Mouse (Mus musculus): ENCODE measurements at regions not wholly inside any gene's neighbourhood (a gene's known extent, or its start where the extent isn't known, plus 50 kb on each side); places are given as distances from the start of the nearest gene placed in this dataset.

DNA sequence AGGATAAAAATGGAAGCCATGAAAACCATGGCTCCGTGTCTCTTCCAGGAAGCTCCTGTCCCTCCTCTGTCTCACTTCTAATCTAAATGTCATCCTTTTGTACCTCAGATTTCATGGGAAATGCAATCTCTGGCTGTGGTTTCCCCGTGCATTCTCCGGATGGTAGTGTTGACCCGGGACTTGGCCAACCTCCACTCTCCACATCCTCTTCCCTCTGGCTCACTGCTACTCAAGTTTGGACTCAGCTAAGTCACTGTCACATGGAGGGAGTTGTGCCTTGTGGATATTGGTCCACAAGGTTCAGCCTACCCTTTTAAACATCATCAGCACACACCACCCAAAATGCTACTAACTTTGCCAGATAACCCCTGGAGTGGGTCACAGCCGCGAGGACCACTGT is 226.4 kb downstream of the Irs2 start:
- H3K27me3 ChIP-seq = no peaks in the 10 kb centered on the region
- no peak for TF ChIP-seq CTCF (IDR thresholded peaks at IDR 0.05)
- CTCF ChIA-PET = no interaction called here
- no peak for ATAC-seq
- no peak for DNase-seq (ENCODE audit: low read depth, low spot score)
- POLR2A ChIA-PET = no interaction called here
- in situ Hi-C loops (cut with MboI; ENCODE audit: low pct_unique_long_range_greater_than_20kb) = no loop called here

DNA sequence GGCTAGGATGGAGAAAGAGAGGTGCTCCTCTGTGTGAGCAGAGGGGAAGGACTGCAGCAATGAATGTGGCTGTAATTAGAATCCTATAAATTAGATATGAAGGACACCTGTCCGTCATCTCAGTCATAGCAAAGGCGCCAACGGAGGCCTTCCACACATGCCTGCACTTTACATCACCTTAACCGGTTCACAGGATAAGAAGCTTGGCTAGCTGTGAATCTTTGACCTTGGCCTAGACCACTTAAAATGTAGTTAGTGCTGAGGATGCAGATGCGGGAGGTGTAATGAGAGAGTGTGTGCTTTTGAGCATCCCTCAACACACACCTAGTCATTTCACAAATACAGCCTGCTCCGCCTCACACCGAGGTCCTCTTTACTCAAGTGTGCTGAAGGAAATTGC is 228.6 kb downstream of the Irs2 start:
- DNase-seq (ENCODE audit: low read depth, low spot score) (no peak), ATAC-seq (no peak)
- ChIA-PET POLR2A (no interaction called here), CTCF (no interaction called here)
- in situ Hi-C loops (cut with MboI; ENCODE audit: low pct_unique_long_range_greater_than_20kb) = no loop called here
- no peaks in the 10 kb centered on the region for H3K27me3 ChIP-seq
- no peak for TF ChIP-seq CTCF (IDR thresholded peaks at IDR 0.05)

DNA sequence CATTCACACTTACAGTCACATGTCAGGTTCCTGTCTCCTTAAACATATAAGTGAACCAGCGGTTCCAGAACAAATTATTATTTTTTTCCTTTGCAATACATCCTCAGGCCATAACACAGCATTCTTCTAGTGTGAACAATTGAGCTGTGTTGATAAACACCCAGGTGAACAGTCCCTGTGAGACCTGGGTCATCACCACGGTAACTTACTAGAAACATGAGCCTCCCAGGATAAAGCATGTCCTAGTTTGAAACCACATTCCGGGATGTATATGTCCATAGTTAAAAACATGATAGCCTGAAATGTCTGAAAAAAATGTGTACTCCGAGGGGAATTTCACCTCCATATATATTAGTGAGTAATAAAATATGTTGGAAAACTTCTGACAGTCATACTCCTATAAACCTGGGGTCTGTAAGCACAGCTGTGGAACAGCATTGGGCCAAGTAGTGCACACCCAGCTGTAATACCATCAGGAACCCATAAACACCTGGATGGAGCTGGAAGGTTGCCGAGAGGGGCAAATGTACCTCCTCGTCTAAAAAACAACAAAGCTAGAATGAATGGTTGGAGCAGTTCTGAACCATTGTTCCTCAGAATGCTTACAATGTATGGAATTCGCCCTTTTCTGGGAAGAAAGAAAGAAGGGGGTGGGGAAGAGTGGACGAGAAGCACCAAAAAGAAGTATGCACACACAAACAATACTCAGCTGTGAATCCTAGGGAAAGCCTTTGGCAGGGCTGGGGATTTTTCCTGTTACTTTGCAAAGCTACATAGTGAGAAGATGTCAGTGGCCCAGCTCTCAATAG is 232.9 kb downstream of the Irs2 start:
- ChIA-PET CTCF (interaction anchor here (1.1 to 1.5 kb wide), 5 partner anchors 12 to 110 kb away, joined by 3 to 4 read pairs (median 3); no protein-coding TSS in a partner anchor), POLR2A (interaction anchor here (1.1 kb wide), 1 partner anchor 166 kb away, joined by 3 read pairs; no protein-coding TSS in a partner anchor)
- TF ChIP-seq CTCF (IDR thresholded peaks at IDR 0.05) = no peak
- H3K27me3 ChIP-seq = no peaks in the 10 kb centered on the region
- no peak for ATAC-seq
- DNase-seq (ENCODE audit: low read depth, low spot score) = no peak
- in situ Hi-C loops (cut with MboI; ENCODE audit: low pct_unique_long_range_greater_than_20kb) = no loop called here

DNA sequence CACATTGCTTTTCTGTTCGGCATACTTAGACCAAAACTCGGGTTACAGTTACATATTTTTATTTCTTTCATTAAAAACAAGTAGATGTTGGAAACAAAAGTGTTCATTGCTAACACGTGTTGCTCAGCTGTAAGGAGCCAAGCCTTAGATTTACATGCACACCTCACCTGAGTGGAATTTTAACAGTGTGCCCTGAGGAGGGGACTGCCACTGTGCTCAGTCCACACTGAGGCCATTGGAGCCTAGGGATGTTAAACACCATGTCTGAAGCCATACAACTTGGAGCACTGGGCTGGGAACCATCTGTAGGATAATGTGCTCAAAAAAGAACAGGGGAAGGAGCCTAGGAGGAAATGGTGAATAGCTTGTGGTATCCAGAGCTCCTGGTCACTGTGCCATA is 233.5 kb downstream of the Irs2 start:
- ChIA-PET POLR2A (no interaction called here), CTCF (interaction anchor here (1.3 to 1.5 kb wide), 2 partner anchors 15 to 38 kb away, joined by 3 to 4 read pairs; no protein-coding TSS in a partner anchor)
- no peak for TF ChIP-seq CTCF (IDR thresholded peaks at IDR 0.05)
- ATAC-seq = no peak
- no peaks in the 10 kb centered on the region for H3K27me3 ChIP-seq
- DNase-seq (ENCODE audit: low read depth, low spot score) = no peak
- in situ Hi-C loops (cut with MboI; ENCODE audit: low pct_unique_long_range_greater_than_20kb) = no loop called here

DNA sequence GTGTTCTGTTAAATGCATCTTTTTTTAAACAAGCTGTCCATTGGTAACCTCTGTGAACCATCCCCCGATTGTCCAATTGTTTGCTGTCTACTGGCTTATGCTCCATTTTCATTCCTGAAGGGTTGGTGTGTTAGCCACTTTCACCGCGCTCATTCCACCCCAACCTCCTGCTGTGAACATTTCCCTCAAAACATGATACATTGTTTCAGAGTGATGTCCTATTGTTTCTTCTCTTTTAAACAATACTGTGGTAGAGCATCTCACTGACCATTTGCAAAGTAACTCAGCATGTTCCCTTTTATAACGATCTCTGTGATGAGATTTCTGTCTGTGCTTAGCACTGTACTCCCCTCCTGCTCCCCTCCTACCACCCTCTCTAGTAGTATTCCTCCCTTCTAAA is 240.1 kb downstream of the Irs2 start:
- DNase-seq (ENCODE audit: low read depth, low spot score) (no peak), ATAC-seq (no peak)
- ChIA-PET CTCF (no interaction called here), POLR2A (interaction anchor here (0.7 kb wide), 1 partner anchor 109 kb away, joined by 3 read pairs; no protein-coding TSS in a partner anchor)
- in situ Hi-C loops (cut with MboI; ENCODE audit: low pct_unique_long_range_greater_than_20kb) = no loop called here
- no peaks in the 10 kb centered on the region for H3K27me3 ChIP-seq
- no peak for TF ChIP-seq CTCF (IDR thresholded peaks at IDR 0.05)

DNA sequence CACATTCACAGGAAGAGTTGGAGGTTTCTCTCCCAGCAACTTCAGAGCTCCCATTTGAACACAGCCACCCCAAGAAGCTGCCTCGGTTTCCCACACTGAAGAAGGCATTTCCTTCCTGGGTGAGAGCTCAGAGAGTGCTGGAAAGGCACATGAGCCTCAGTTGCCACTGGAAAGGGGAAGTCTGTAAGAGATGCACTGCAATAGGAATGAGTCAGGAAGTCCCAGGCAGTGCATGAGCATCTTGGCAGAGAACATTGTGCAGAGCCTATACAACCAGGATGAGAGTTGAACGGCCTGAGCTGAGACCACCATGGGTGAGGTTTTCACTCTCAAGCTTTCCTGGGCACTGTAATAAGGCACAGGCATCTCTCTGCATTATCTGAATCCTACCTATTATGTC is 244.4 kb downstream of the Irs2 start:
- in situ Hi-C loops (cut with MboI; ENCODE audit: low pct_unique_long_range_greater_than_20kb) = no loop called here
- POLR2A ChIA-PET = no interaction called here

DNA sequence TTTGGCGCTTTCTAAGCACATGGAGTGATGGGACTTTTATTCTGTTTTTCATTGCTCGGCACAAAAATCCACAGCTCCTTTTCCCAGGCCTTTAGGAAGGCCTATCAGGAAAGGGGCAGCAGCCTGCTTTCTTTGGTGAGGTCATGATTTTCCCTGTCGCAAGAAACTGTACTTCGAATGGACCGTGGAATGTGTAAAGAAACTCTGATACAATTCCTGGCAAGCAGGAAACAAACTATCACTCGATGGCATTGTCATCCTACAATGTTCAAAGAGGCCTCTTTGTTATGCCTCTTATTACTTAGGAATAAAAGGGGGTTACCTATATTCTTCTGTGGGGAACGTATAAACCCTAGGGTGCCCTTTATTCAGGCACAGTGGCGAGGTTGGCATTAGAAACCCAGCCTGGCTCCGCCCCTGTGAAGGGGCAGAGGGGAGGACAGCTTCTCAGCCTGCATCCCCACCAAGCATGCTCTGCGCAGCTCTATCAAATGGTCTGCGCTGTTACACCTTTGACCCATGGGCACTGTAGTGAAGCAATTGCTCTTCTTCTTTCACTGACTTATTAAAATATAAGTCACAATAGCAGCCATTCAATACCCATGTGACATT is 246.5 kb downstream of the Irs2 start:
- TF ChIP-seq CTCF (IDR thresholded peaks at IDR 0.05) = no peak
- ATAC-seq (no peak), DNase-seq (ENCODE audit: low read depth, low spot score) (no peak)
- in situ Hi-C loops (cut with MboI; ENCODE audit: low pct_unique_long_range_greater_than_20kb) = no loop called here
- ChIA-PET CTCF (no interaction called here), POLR2A (interaction anchor here (1.0 kb wide), 1 partner anchor 8 kb away, joined by 4 read pairs; no protein-coding TSS in a partner anchor)
- no peaks in the 10 kb centered on the region for H3K27me3 ChIP-seq

More for the DNA sequence above, 244.4 kb downstream of the Irs2 start:
- no peak for TF ChIP-seq CTCF (IDR thresholded peaks at IDR 0.05)
- CTCF ChIA-PET = no interaction called here
- no peaks in the 10 kb centered on the region for H3K27me3 ChIP-seq
- no peak for DNase-seq (ENCODE audit: low read depth, low spot score)
- no peak for ATAC-seq

DNA sequence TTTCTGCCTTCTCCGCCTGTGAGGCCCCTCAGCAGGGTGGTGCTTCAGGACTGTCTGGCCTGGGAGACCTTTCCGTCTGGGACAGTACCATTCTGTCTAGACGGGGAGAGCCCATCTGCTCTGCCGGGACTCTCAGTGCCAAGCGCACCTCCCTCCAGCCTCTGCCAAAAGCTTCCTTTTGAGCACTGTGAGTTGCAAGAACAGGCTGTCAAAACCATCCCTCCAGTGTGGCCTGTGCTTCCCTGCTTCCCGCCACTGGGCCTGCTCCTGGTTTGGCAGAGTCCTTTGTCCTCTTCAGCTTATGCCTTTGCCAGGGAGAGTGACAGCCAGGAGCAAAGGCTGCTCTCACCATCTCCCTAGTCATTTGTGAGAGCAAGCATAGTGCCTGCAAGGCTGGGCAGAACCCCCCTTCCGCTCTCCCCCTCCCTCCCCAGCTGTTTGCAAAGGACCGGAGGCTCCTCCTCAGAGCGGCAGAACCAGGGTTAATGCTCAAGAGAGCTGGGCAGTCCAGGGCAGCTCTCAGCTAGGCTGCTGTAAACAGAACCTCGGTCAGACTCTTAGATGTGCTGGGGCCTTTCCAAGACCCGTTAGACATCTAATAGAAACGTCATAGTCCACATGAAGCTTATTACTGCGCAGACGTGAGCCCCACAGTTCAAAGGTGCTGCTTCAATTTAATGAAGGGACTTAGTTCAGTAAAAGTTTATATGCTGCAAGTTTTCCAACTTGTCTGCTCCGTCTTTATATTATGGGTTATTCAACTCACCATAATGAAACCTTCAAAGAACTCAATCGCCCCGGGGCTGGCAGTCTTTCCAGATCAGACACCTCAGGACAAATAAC is 247.2 kb downstream of the Irs2 start:
- ChIA-PET CTCF (no interaction called here), POLR2A (interaction anchor here (1.0 kb wide), 1 partner anchor 9 kb away, joined by 4 read pairs; no protein-coding TSS in a partner anchor)
- no peak for TF ChIP-seq CTCF (IDR thresholded peaks at IDR 0.05)
- in situ Hi-C loops (cut with MboI; ENCODE audit: low pct_unique_long_range_greater_than_20kb) = no loop called here
- ATAC-seq (no peak), DNase-seq (ENCODE audit: low read depth, low spot score) (no peak)
- H3K27me3 ChIP-seq = no peaks in the 10 kb centered on the region

DNA sequence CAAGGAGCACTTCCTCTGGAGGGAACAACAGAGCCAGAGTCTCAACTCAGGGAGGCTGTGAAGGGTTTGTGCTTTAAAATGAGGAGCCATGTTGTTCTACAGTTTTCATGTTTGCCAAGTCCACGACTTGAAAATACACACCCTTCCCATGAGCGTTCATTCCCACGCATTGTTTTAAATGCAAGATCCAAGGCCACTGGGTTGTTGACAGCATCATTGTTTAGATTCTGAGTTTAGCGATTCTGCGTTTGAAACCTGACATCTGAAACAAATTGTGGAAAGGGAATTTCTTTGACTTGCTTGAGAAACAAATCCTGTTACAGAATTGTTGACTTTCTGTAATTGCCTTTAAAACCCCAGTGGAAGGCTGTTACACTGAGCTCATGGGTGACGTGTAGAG is 248.0 kb downstream of the Irs2 start:
- no peak for TF ChIP-seq CTCF (IDR thresholded peaks at IDR 0.05)
- ATAC-seq (no peak), DNase-seq (ENCODE audit: low read depth, low spot score) (no peak)
- ChIA-PET CTCF (no interaction called here), POLR2A (no interaction called here)
- no peaks in the 10 kb centered on the region for H3K27me3 ChIP-seq
- in situ Hi-C loops (cut with MboI; ENCODE audit: low pct_unique_long_range_greater_than_20kb) = no loop called here

DNA sequence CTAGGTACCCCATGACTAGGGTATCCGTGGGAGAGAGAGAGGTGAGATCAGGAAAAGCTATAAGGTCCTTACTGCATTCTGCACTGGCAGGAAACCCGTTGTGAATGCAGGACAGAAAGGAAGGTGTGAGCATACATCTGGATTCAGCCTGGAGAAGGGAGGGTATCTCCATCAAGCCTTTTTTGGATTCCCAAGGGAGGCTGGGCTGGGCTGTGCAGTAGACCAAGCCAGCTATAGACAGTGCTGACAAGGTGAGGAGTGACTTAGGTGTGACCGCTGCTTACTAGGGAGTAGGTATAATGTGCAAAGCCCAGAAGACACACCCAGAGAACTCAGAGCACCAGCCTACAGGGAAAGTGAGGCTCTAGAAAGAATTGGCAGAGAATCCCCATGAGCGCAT is 250.1 kb downstream of the Irs2 start:
- no peak for TF ChIP-seq CTCF (IDR thresholded peaks at IDR 0.05)
- POLR2A ChIA-PET = no interaction called here
- CTCF ChIA-PET = interaction anchor here (2.0 kb wide), 1 partner anchor 10 kb away, joined by 5 read pairs; no protein-coding TSS in a partner anchor
- DNase-seq (ENCODE audit: low read depth, low spot score) (no peak), ATAC-seq (no peak)
- in situ Hi-C loops (cut with MboI; ENCODE audit: low pct_unique_long_range_greater_than_20kb) = no loop called here
- no peaks in the 10 kb centered on the region for H3K27me3 ChIP-seq

DNA sequence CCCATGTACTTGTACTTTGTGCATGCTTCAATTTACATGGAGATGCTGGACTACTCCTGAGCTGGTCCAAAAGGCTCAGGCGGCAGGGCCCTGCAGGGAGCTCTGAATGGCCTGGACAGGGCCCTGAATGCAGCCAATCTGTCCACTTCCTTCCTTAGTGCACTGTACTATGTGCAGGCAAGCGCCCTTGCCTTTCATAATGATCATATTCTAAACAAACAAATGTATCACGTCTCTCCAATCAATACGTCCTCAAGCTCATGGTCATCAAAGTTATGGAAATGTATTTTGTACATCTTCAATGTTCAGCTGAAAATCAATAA is 253.3 kb downstream of the Irs2 start:
- ChIA-PET POLR2A (no interaction called here), CTCF (no interaction called here)
- no peak for DNase-seq (ENCODE audit: low read depth, low spot score)
- no peak for ATAC-seq
- no peaks in the 10 kb centered on the region for H3K27me3 ChIP-seq
- in situ Hi-C loops (cut with MboI; ENCODE audit: low pct_unique_long_range_greater_than_20kb) = no loop called here
- TF ChIP-seq CTCF (IDR thresholded peaks at IDR 0.05) = no peak
